Mouse (Mus musculus) hindbrain, embryonic 16.5 days (tissue): ENCODE data around the gene Car5a. TPM values are rescaled to one million over a fixed set of nuclear protein-coding genes. Genes with fewer than 3 reads are reported as not detected.

Experiments used
- ATAC-seq: fragments of 200-750 bp; cut with Nextera tagmentation; 2 replicates; pipeline ENCODE4 v1.8.0; 2017; ENCODE audit warnings: moderate TSS enrichment, moderate library complexity
- H3K27ac ChIP-seq: fragments of 300-500 bp; sonication (generic); 2 replicates; pipeline ENCODE4 v1.5.1; 2014; ENCODE audit warnings: low read depth, mild to moderate bottlenecking, control low read depth, low read length, moderate library complexity
- H3K27me3 ChIP-seq: fragments of 300-500 bp; sonication (generic); replicated peaks from 2 replicates; pipeline ENCODE4 v1.6.1; 2014; ENCODE audit warnings: low read length; ENCODE audit not compliant: control insufficient read depth, insufficient read depth
- H3K36me3 ChIP-seq: fragments of 300-500 bp; sonication (generic); 2 replicates; pipeline ENCODE4 v1.6.1; 2014; ENCODE audit warnings: mild to moderate bottlenecking, low read length, moderate library complexity, mixed read lengths; ENCODE audit not compliant: control insufficient read depth, insufficient read depth
- H3K4me1 ChIP-seq: fragments of 300-500 bp; sonication (generic); 2 replicates; pipeline ENCODE4 v1.6.1; 2014; ENCODE audit warnings: low read depth, low read length; ENCODE audit not compliant: control insufficient read depth, insufficient read depth
- H3K4me2 ChIP-seq: fragments of 300-500 bp; sonication (generic); 2 replicates; pipeline ENCODE4 v1.6.1; 2014; ENCODE audit warnings: mild to moderate bottlenecking, low read length, control low read depth, moderate library complexity
- H3K4me3 ChIP-seq: fragments of 300-500 bp; sonication (generic); 2 replicates; pipeline ENCODE4 v1.5.1; 2014; ENCODE audit warnings: mild to moderate bottlenecking, low read length, control low read depth, moderate library complexity
- H3K9ac ChIP-seq: fragments of 300-500 bp; sonication (generic); 2 replicates; pipeline ENCODE4 v1.6.1; 2014; ENCODE audit warnings: low read depth, mild to moderate bottlenecking, control low read depth, low read length, moderate library complexity
- H3K9me3 ChIP-seq: fragments of 300-500 bp; sonication (generic); 2 replicates; pipeline ENCODE4 v1.6.1; 2014; ENCODE audit warnings: mild to moderate bottlenecking, low read length, moderate library complexity; ENCODE audit not compliant: control insufficient read depth
- WGBS: fragments of 180-500 bp; shearing (Covaris S2); extraction: QIAGEN DNeasy Blood & Tissue Kit; methylation state at CpG from one replicate; pipeline ENCODE4 v1.1.7; 2014; 5-methylcytosine and 5-hydroxymethylcytosine counted together
- polyA plus RNA-seq: library from polyadenylated mRNA; unstranded; fragments of >200 nt; fragmentation: Nextera tagmentation; extraction: Ambion mirVana; gene quantifications from 2 replicates; pipeline ENCODE4 v1.2.1, GENCODE M21; 2015

Gene Car5a
- 0.25 and 0.40 TPM in 2 replicates for polyA plus RNA-seq

DNA sequence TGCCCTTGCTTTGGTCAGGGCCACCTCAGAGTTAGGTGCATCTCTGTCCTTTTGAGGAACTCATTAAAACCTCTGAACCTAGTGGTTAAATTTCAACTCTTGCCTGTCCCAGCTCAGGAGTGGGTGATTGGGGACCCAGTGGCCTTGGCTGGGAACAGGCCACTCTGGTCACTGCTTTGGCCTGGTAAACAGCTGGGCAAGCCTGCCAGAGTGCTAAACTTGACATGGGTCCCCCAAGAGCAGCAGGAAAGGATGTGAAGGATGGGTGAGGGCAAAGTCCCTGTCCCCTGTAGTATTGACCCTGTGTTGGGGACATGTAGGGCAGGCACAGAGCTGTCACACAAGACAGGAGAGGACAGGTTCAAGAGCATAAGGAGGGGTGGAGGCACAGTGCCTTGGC, at the start of gene Car5a:
Car5a (minus strand) TSS at position 74 of the 400 bp plus-strand sequence.
- H3K4me3 ChIP-seq: no peak within 1 kb of the TSS
- H3K27ac ChIP-seq: no peak within 1 kb of the TSS
- ATAC-seq: no peak
- no peak within 1 kb of the TSS for H3K4me2 ChIP-seq
- H3K4me1 ChIP-seq: peaks cover 19% of the 10 kb centered on the region
- no peaks in the 10 kb centered on the region for H3K9me3 ChIP-seq
- no peaks in the 10 kb centered on the region for H3K36me3 ChIP-seq
- H3K27me3 ChIP-seq: no peaks in the 10 kb centered on the region
- H3K9ac ChIP-seq: no peak within 1 kb of the TSS

GRCm38 (mm10) chr8:121992911-121993310, 48.2 kb upstream of the Car5a start:
- Histone ChIP-seq H3K27ac (no peak overlapping the region), H3K36me3 (peaks cover 26% of the 10 kb centered on the region), H3K9me3 (no peaks in the 10 kb centered on the region), H3K4me2 (no peak overlapping the region), H3K27me3 (no peaks in the 10 kb centered on the region), H3K9ac (no peak overlapping the region), H3K4me1 (peaks cover 2% of the 10 kb centered on the region; the same call in 1 of the 2 replicates), H3K4me3 (no peak overlapping the region)
- no peak for ATAC-seq
- 84% methylated on average over 4 of the region's 4 CpGs for WGBS

- no peaks in the 10 kb centered on the region for H3K27me3 ChIP-seq
- peaks cover 2% of the 10 kb centered on the region; the same call in 1 of the 2 replicates for H3K4me1 ChIP-seq
- H3K27ac ChIP-seq: no peak overlapping the region
- H3K9me3 ChIP-seq: no peaks in the 10 kb centered on the region
- H3K4me2 ChIP-seq: no peak overlapping the region
- ATAC-seq: no peak
- H3K9ac ChIP-seq: no peak overlapping the region
- no peak overlapping the region for H3K4me3 ChIP-seq
- WGBS: 89% methylated on average over 7 of the region's 7 CpGs
- peaks cover 19% of the 10 kb centered on the region for H3K36me3 ChIP-seq
Measured at GRCm38 (mm10) chr8:121991611-121992010, 46.9 kb upstream of the Car5a start.

- H3K4me1 ChIP-seq: peaks cover 2% of the 10 kb centered on the region; the same call in 1 of the 2 replicates
- H3K9ac ChIP-seq: no peak overlapping the region
- no peaks in the 10 kb centered on the region for H3K9me3 ChIP-seq
- no peak overlapping the region for H3K4me3 ChIP-seq
- no peak overlapping the region for H3K27ac ChIP-seq
- 78% methylated on average over 9 of the region's 9 CpGs for WGBS
- H3K36me3 ChIP-seq: peaks cover 21% of the 10 kb centered on the region
- H3K4me2 ChIP-seq: no peak overlapping the region
- H3K27me3 ChIP-seq: no peaks in the 10 kb centered on the region
- no peak for ATAC-seq
Measured at GRCm38 (mm10) chr8:121990506-121991255, 46.0 kb upstream of the Car5a start.

DNA sequence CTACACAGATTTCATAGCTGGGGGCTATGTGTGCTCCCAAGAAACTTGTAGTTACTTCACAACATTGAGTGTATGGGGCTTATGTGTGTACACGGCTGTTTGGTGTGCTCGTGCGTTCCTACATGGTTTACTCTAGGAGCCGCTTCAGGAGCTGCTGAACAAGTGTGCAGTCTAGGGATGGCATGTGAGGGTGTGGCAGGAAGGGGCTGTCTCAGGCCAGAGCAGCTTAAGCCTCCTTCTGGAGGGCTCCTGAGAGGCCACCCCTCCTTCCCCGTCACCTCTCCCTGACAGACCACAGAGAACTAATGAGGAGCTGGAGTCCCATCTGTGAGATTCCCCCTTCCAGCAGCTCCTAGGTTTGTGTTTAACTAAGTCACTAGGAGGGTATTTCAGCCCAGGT, 43.2 kb upstream of the Car5a start:
- no peaks in the 10 kb centered on the region for H3K9me3 ChIP-seq
- no peak overlapping the region for H3K27ac ChIP-seq
- H3K36me3 ChIP-seq: peaks cover 19% of the 10 kb centered on the region
- no peak overlapping the region for H3K4me3 ChIP-seq
- no peak overlapping the region for H3K4me2 ChIP-seq
- no peaks in the 10 kb centered on the region for H3K27me3 ChIP-seq
- H3K4me1 ChIP-seq: peaks cover 2% of the 10 kb centered on the region; the same call in 1 of the 2 replicates
- no peak for ATAC-seq
- H3K9ac ChIP-seq: no peak overlapping the region
- WGBS: 98% methylated on average over 5 of the region's 5 CpGs

- Histone ChIP-seq H3K9ac (no peak overlapping the region), H3K27ac (no peak overlapping the region), H3K9me3 (no peaks in the 10 kb centered on the region), H3K4me3 (no peak overlapping the region), H3K4me2 (no peak overlapping the region), H3K27me3 (no peaks in the 10 kb centered on the region), H3K4me1 (peaks cover 6% of the 10 kb centered on the region), H3K36me3 (peaks cover 14% of the 10 kb centered on the region)
- no peak for ATAC-seq
- 100% methylated on average over 3 of the region's 3 CpGs for WGBS
Measured at GRCm38 (mm10) chr8:121985673-121986072, 41.0 kb upstream of the Car5a start.

- Histone ChIP-seq H3K27me3 (no peaks in the 10 kb centered on the region), H3K9ac (no peak overlapping the region), H3K4me3 (no peak overlapping the region), H3K4me1 (peaks cover 4% of the 10 kb centered on the region), H3K27ac (peak overlapping the region; percentile 3; the same call in 1 of the 2 replicates), H3K4me2 (no peak overlapping the region), H3K9me3 (no peaks in the 10 kb centered on the region), H3K36me3 (peaks cover 21% of the 10 kb centered on the region)
- peak; percentile 31; the same call in 1 of the 2 replicates for ATAC-seq
- 55% methylated on average over 7 of the region's 7 CpGs for WGBS
Measured at GRCm38 (mm10) chr8:121981520-121981895, 36.8 kb upstream of the Car5a start.

DNA sequence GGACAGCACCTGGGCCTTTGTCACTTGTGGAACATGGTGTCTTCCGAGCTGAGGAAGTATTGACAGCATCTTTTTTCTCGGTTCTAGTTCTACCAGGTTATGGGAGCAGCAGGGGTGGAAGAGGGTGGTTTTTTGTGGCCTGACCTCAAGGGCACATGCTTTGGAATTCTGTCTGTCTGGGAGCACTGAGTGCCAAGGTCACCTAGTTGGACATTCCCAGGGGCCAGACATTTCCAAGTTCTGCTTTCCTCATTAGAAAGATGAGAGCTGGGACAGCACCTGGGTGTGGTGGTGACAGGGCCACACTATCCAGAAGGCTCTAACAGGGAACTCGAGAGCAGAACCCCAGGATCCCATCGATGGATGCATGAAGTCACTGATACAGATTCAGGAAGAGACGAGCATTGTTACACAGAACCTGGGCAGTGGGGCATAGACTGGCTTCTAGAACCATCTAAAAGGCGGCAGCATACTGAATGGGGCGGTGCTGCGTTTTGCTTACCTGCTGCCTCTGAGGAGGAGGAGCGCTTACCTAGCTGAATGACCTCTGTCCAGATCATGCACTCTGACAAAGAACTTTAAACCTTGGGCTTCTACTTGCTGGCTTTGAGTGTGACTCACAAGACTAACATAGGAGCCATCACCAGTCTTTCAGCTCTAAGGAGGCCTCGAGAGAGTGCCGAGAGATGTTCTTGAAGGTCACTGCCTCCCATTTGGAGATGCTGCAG, 36.3 kb upstream of the Car5a start:
- no peak overlapping the region for H3K9ac ChIP-seq
- H3K27ac ChIP-seq: peak overlapping the region; percentile 3; the same call in 1 of the 2 replicates
- no peak overlapping the region for H3K4me3 ChIP-seq
- peaks cover 4% of the 10 kb centered on the region for H3K4me1 ChIP-seq
- WGBS: 87% methylated on average over 11 of the region's 11 CpGs
- H3K4me2 ChIP-seq: no peak overlapping the region
- H3K9me3 ChIP-seq: no peaks in the 10 kb centered on the region
- no peaks in the 10 kb centered on the region for H3K27me3 ChIP-seq
- H3K36me3 ChIP-seq: peaks cover 24% of the 10 kb centered on the region
- ATAC-seq: no peak

DNA sequence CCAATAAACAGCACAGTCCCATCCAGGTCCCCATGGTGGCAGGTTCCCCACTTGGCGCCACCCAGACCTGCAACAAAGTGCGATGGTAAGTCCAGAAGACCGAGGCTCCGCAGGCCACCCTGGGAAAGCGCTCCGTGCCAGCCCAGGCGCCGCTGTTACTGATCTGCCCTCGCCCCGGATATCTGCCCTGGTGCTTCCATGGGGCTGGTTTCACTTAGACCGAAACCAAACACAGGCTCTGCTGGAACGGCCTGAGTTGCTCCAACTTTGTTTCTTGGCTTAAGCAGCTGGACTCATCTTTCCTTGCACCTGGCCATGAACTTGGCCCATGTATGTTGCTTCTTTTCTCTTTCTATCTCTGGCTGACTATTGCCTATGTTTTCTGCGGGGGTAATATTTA, 34.0 kb upstream of the Car5a start:
- Histone ChIP-seq H3K27me3 (no peaks in the 10 kb centered on the region), H3K4me3 (no peak overlapping the region), H3K4me1 (peaks cover 4% of the 10 kb centered on the region), H3K36me3 (peaks cover 27% of the 10 kb centered on the region), H3K9ac (no peak overlapping the region), H3K9me3 (no peaks in the 10 kb centered on the region), H3K27ac (no peak overlapping the region), H3K4me2 (no peak overlapping the region)
- WGBS: 97% methylated on average over 13 of the region's 13 CpGs
- ATAC-seq: no peak
